Mouse (Mus musculus): ENCODE measurements at regions not wholly inside any gene's neighbourhood (a gene's known extent, or its start where the extent isn't known, plus 50 kb on each side); places are given as distances from the start of the nearest gene placed in this dataset.

GRCm38 (mm10) chr7:124671117-124671516 is 688.4 kb downstream of the Hs3st4 start:
- no peak for DNase-seq (ENCODE audit: low spot score)

- no peak for DNase-seq (ENCODE audit: low spot score)
Observed at GRCm38 (mm10) chr7:124676854-124677515, 694.3 kb downstream of the Hs3st4 start.

- no peak for DNase-seq (ENCODE audit: low spot score)
Observed at GRCm38 (mm10) chr7:124680561-124680960, 697.9 kb downstream of the Hs3st4 start.

GRCm38 (mm10) chr7:124681212-124681611 is 698.5 kb downstream of the Hs3st4 start:
- DNase-seq (ENCODE audit: low spot score) = no peak

GRCm38 (mm10) chr7:124681820-124682219 is 699.2 kb downstream of the Hs3st4 start:
- no peak for DNase-seq (ENCODE audit: low spot score)

- DNase-seq (ENCODE audit: low spot score) = no peak
Observed at GRCm38 (mm10) chr7:124685424-124685823, 702.8 kb downstream of the Hs3st4 start.

GRCm38 (mm10) chr7:124704163-124704824 is 721.6 kb downstream of the Hs3st4 start:
- no peak for DNase-seq (ENCODE audit: low spot score)

- DNase-seq (ENCODE audit: low spot score) = no peak
Observed at GRCm38 (mm10) chr7:124707143-124707542, 724.5 kb downstream of the Hs3st4 start.

GRCm38 (mm10) chr7:124708771-124709485 is 726.3 kb downstream of the Hs3st4 start:
- DNase-seq (ENCODE audit: low spot score) = no peak

GRCm38 (mm10) chr7:124720927-124721326 is 723.5 kb upstream of the Kdm8 start:
- no peak for DNase-seq (ENCODE audit: low spot score)

GRCm38 (mm10) chr7:124742086-124742485 is 702.4 kb upstream of the Kdm8 start:
- peak; percentile 8 for DNase-seq (ENCODE audit: low spot score)

GRCm38 (mm10) chr7:124746321-124746720 is 698.2 kb upstream of the Kdm8 start:
- DNase-seq (ENCODE audit: low spot score) = no peak

- DNase-seq (ENCODE audit: low spot score) = no peak
Observed at GRCm38 (mm10) chr7:124748396-124748795, 696.1 kb upstream of the Kdm8 start.

- no peak for DNase-seq (ENCODE audit: low spot score)
Observed at GRCm38 (mm10) chr7:124759084-124759483, 685.4 kb upstream of the Kdm8 start.

GRCm38 (mm10) chr7:124777822-124778221 is 666.7 kb upstream of the Kdm8 start:
- DNase-seq (ENCODE audit: low spot score) = no peak

- DNase-seq (ENCODE audit: low spot score) = no peak
Observed at GRCm38 (mm10) chr7:124782816-124783215, 661.7 kb upstream of the Kdm8 start.

GRCm38 (mm10) chr7:124784995-124785394 is 659.5 kb upstream of the Kdm8 start:
- DNase-seq (ENCODE audit: low spot score) = no peak

GRCm38 (mm10) chr7:124785896-124786295 is 658.6 kb upstream of the Kdm8 start:
- DNase-seq (ENCODE audit: low spot score) = no peak

GRCm38 (mm10) chr7:124788781-124789180 is 655.7 kb upstream of the Kdm8 start:
- no peak for DNase-seq (ENCODE audit: low spot score)

GRCm38 (mm10) chr7:124803101-124803500 is 641.4 kb upstream of the Kdm8 start:
- no peak for DNase-seq (ENCODE audit: low spot score)

- DNase-seq (ENCODE audit: low spot score) = no peak
Observed at GRCm38 (mm10) chr7:124834692-124835091, 609.8 kb upstream of the Kdm8 start.

GRCm38 (mm10) chr7:124836531-124836930 is 607.9 kb upstream of the Kdm8 start:
- no peak for DNase-seq (ENCODE audit: low spot score)

- DNase-seq (ENCODE audit: low spot score) = no peak
Observed at GRCm38 (mm10) chr7:124855056-124855455, 589.4 kb upstream of the Kdm8 start.

All from yolk sac, embryonic 10.5 days (tissue).